Mouse (Mus musculus) E14TG2a.4 (cell line): ENCODE measurements around the gene Smarcd3.
A peak's percentile ranks its signal among the peaks of the same experiment; 100 is the strongest.

ENCODE experiments used
- H3K27me3 ChIP-seq: 2 replicates; pipeline ENCODE4 v1.6.1; 2014; ENCODE audit warnings: low read length, control low read depth; ENCODE audit not compliant: insufficient read depth
- H3K36me3 ChIP-seq: 2 replicates; pipeline ENCODE4 v1.6.1; 2014; ENCODE audit warnings: low read length, control low read depth; ENCODE audit not compliant: insufficient read depth
- H3K4me1 ChIP-seq: replicated peaks from 2 replicates; pipeline ENCODE4 v1.6.1; 2014; ENCODE audit warnings: low read depth, low read length, control low read depth
- H3K4me3 ChIP-seq: replicated peaks from 2 replicates; pipeline ENCODE4 v1.5.1; 2014; ENCODE audit warnings: mild to moderate bottlenecking, low read length
- H3K9me3 ChIP-seq: 2 replicates; pipeline ENCODE4 v1.6.1; 2014; ENCODE audit warnings: low read length, control low read depth
- CTCF ChIP-seq: conservative IDR thresholded peaks from 2 replicates; pipeline ENCODE4 v1.5.1; 2014; ENCODE audit warnings: low read length
- NANOG ChIP-seq: IDR thresholded peaks from 2 replicates; pipeline ENCODE4 v1.6.1; 2014; ENCODE audit warnings: borderline replicate concordance, low read length, mixed read lengths
- POU5F1 ChIP-seq: IDR thresholded peaks from 2 replicates; pipeline ENCODE4 v1.6.1; 2014; ENCODE audit warnings: low read length, borderline replicate concordance

Smarcd3 gene

DNA sequence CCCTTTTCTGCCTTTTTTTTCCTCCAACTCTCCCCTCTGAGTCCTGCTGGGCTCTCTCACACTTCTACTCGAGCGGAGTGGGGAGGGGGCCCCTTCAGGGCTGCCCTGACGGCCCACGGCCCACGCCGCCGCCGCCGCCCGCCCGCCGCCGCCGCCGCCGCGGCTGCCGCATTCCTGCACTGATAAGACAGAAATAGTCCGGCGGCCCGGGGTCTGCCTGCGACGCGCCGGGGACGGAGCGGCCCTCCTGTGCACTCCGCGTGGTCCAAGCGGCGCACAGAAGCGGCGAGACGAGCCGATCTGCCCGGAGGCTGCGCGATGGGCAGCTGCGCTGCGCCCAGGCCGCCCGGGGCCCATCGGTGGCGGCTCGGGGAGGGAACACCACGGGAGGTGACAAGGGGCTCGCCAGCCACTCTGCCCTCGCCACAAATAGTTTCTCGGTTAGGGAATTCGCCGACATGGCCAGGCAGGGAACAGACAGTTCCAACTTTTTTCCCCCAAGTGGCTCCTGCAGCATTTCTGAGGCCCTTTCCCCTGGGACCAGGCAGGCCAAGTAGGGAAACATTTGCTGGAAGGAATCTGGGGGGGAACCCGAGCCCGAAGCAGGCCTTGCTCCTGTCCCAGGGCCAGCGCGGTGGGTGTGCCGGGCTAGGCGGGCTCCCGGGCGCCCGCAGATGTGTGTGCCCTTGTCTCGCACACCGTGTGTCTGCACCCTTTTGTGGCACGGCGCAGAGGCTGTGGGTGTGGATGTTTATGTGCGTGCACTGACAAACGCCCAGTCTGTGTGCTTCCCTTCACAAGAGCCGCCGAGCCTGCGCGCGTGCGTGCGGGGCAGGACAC is 22.1 kb downstream of the Smarcd3 start:
- no peaks in the 10 kb centered on the region for H3K9me3 ChIP-seq
- H3K4me3 ChIP-seq = peak overlapping the region; percentile 79

GRCm38 (mm10) chr5:24601071-24601835 is 23.0 kb downstream of the Smarcd3 start:
- H3K4me3 ChIP-seq = peak overlapping the region; percentile 79
- H3K4me1 ChIP-seq = peaks cover 80% of the 10 kb centered on the region
- TF ChIP-seq CTCF (no peak), POU5F1 (no peak), NANOG (no peak)
- H3K27me3 ChIP-seq = peaks cover 78% of the 10 kb centered on the region
- H3K36me3 ChIP-seq = no peaks in the 10 kb centered on the region
- no peaks in the 10 kb centered on the region for H3K9me3 ChIP-seq

More for the DNA sequence above, 22.1 kb downstream of the Smarcd3 start:
- Histone ChIP-seq H3K4me1 (peaks cover 79% of the 10 kb centered on the region), H3K36me3 (no peaks in the 10 kb centered on the region), H3K27me3 (peaks cover 86% of the 10 kb centered on the region)
- no peak for TF ChIP-seq NANOG
- no peak for TF ChIP-seq POU5F1
- no peak for TF ChIP-seq CTCF

GRCm38 (mm10) chr5:24600236-24600635 is 24.0 kb downstream of the Smarcd3 start:
- peaks cover 1% of the 10 kb centered on the region for H3K36me3 ChIP-seq
- no peak overlapping the region for H3K4me3 ChIP-seq
- peaks cover 68% of the 10 kb centered on the region for H3K27me3 ChIP-seq
- TF ChIP-seq NANOG (no peak), POU5F1 (no peak), CTCF (no peak)
- peaks cover 78% of the 10 kb centered on the region for H3K4me1 ChIP-seq
- no peaks in the 10 kb centered on the region for H3K9me3 ChIP-seq

- Histone ChIP-seq H3K27me3 (peaks cover 57% of the 10 kb centered on the region), H3K4me1 (peaks cover 70% of the 10 kb centered on the region), H3K4me3 (peak overlapping the region; percentile 83), H3K36me3 (peaks cover 11% of the 10 kb centered on the region), H3K9me3 (no peaks in the 10 kb centered on the region)
- TF ChIP-seq POU5F1 (no peak), CTCF (no peak), NANOG (no peak)
Measured at GRCm38 (mm10) chr5:24599137-24599536, 25.1 kb downstream of the Smarcd3 start.

- H3K4me1 ChIP-seq = peaks cover 69% of the 10 kb centered on the region
- peaks cover 54% of the 10 kb centered on the region for H3K27me3 ChIP-seq
- no peaks in the 10 kb centered on the region for H3K9me3 ChIP-seq
- TF ChIP-seq NANOG = no peak
- TF ChIP-seq POU5F1 = no peak
- TF ChIP-seq CTCF = no peak
- H3K4me3 ChIP-seq = peak overlapping the region; percentile 83
- H3K36me3 ChIP-seq = peaks cover 17% of the 10 kb centered on the region
Measured at GRCm38 (mm10) chr5:24598570-24599006, 25.6 kb downstream of the Smarcd3 start.

GRCm38 (mm10) chr5:24597901-24598569 is 26.2 kb downstream of the Smarcd3 start:
- Histone ChIP-seq H3K27me3 (peaks cover 53% of the 10 kb centered on the region), H3K4me3 (peak overlapping the region; percentile 83), H3K9me3 (no peaks in the 10 kb centered on the region), H3K36me3 (peaks cover 22% of the 10 kb centered on the region), H3K4me1 (peaks cover 69% of the 10 kb centered on the region)
- no peak for TF ChIP-seq CTCF
- no peak for TF ChIP-seq POU5F1
- TF ChIP-seq NANOG = no peak

GRCm38 (mm10) chr5:24597221-24597728 is 26.9 kb downstream of the Smarcd3 start:
- Histone ChIP-seq H3K4me1 (peaks cover 70% of the 10 kb centered on the region), H3K36me3 (peaks cover 29% of the 10 kb centered on the region), H3K4me3 (no peak overlapping the region), H3K27me3 (peaks cover 48% of the 10 kb centered on the region), H3K9me3 (no peaks in the 10 kb centered on the region)
- peak; percentile 79 for TF ChIP-seq CTCF
- no peak for TF ChIP-seq NANOG
- TF ChIP-seq POU5F1 = no peak
